Mouse (Mus musculus) kidney, adult 11 months (tissue): ENCODE data around the gene Srgap2.
"Not testable (repeated sequence)": the region's sequence is repeated elsewhere in the genome, so short reads cannot be mapped to it uniquely, and the experiment has no call there.

Source experiments
- DNase-seq: peaks from one replicate; pipeline ENCODE4 v3.0.0; 2022

Srgap2 gene

DNA sequence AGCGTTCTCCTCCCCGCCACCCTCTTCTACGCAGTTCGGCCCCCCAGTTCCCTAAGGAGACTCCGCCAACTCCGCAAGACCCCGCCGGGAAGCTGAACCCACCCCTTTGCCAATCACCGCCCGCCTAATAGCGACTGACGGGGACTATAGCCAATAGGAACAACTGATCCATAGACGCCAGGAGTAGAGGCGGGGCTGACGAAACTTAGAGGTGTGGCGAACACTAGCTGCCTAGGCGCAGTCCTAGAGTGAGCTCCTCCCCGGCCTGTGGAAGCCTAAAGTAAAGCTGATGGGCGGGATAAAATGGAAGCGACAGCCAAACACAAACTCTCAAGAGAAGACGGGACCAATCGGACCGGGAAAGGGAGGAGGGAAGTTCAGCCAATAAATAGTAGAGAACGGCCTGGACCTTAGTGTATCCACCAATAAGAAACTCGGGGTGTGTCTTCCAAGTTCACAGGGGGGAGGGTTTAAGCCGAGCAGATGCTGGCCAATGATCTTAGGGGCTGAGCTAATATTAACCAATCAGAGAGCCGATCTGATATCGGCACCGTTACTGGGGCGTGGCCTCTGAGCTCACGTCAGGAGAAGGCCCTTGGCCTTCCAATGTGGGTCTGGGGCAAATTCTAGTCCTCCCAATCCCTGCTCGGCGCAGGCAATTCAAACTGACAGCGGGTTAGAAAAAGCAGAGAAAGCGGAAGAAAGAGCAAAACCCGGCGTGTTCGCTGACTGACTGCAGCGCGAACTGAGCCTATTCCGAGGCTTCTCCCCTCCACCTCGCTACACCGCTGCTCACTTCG is at the start of gene Srgap2, which contains the start of gene Fam72a:
Srgap2 (minus strand) TSS at position 72 of the 800 bp plus-strand sequence.
Fam72a (plus strand) TSS at position 623 of the 800 bp plus-strand sequence.
- peak; percentile 100 for DNase-seq

DNA sequence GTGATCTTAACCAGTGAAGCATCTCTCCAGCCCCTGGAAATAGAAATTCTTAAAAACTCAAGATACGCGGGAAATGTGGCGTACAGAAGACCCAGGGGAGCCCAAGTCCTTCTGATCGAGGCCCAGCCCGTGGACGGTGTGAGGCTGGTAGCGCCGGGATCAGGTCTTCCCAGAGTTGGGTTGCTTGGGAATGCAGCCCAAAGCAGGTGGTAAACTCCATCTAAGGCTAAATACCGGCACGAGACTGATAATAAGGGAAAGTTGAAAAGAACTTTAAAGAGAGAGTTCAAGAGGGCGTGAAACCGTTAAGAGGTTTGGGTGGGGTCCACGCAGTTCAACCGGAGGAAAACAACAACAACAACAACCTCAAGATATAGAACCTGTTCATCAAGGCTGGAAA is 46.6 kb upstream of the Srgap2 start:
- DNase-seq, result no peak

GRCm38 (mm10) chr1:131570391-131570790 is 43.2 kb upstream of the Srgap2 start:
- DNase-seq, result no peak

DNA sequence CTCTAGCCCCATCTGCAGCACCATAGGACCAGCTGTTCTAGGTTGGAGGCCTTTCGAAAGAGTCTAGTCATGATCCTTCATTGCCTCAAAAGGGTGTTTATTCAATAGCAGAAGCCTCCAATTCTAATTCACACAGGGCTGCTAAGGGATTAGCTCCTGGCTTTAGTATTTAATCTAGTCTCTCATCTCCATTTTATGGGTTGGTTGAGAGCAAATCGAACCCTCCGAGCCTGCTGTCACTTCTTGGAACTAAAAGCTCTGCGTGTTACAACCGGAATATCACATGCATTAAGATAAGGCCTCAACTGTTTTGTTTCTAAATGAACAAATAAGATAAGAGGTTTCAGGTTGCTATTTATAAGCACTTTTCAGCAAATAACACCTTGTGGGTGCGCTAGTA is 42.6 kb upstream of the Srgap2 start:
- DNase-seq, result no peak

DNA sequence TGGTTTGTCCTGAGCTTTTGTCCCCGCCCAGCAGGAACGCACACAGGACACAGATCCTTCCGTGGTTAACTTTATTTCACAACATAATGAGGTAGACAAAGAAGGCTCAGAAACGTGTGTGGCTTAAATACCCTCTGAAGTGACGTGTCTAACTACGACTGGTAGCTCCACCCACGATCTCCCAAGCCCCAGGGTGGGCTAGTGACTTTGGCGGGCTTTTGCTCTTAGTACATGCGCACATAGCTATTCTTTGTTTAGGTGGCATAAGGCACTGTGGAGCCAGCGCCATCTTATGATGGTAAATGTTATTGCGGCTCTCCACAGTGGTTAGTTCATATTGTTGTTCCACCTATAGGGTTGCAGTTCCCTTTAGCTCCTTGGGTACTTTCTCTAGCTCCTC is 38.9 kb upstream of the Srgap2 start:
- DNase-seq, result not testable (repeated sequence)

GRCm38 (mm10) chr1:131562081-131562480 is 34.9 kb upstream of the Srgap2 start:
- DNase-seq, result no peak

GRCm38 (mm10) chr1:131560500-131560899 is 33.3 kb upstream of the Srgap2 start:
- no peak for DNase-seq

GRCm38 (mm10) chr1:131555042-131555812 is 28.1 kb upstream of the Srgap2 start:
- DNase-seq, result peak; percentile 47

- DNase-seq, result no peak
These were observed 26.3 kb upstream of the Srgap2 start for GRCm38 (mm10) chr1:131553428-131553827.

GRCm38 (mm10) chr1:131551956-131552355 is 24.8 kb upstream of the Srgap2 start:
- DNase-seq, result no peak

DNA sequence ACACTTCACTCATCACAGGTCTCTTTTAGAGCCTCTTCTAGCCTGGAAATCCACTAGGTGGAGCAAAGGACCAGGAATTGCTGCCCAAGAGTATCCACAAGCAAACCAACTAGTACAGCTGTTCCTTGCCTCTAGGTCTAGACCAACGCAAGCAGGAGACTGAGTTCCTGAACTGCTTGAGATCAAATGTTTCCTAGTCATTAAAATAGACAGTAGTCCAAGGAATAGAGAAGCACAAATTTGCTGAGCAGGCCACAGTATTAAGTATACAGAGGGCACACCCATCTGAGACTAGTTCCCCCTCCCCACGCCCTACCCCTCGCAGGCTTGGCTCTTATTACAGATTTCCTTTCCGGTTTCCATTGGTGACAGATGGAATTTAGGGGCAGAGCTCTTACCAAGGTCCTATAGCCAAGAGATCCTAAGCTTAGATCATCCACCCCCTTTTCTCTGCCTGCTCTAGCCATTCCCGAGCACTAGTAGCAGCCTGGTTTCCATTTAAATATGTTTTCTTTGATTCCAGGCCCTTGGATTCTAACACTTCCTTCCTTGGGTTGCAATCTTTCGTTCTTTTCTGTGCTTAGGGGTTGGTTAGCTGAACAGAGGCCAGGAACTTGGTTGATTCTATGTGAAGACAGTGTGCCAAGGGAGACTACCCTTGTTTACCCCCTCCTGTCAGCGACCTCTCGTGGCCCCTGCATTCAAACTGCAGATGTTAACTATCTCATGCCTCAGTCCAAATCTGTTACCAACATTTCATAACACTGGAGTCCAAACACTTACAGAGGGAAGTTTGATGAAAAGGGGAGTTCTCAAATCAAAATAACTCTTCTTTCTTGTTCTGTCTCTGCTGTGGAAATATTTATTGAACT is 21.6 kb upstream of the Srgap2 start:
- DNase-seq, result peak; percentile 3

DNA sequence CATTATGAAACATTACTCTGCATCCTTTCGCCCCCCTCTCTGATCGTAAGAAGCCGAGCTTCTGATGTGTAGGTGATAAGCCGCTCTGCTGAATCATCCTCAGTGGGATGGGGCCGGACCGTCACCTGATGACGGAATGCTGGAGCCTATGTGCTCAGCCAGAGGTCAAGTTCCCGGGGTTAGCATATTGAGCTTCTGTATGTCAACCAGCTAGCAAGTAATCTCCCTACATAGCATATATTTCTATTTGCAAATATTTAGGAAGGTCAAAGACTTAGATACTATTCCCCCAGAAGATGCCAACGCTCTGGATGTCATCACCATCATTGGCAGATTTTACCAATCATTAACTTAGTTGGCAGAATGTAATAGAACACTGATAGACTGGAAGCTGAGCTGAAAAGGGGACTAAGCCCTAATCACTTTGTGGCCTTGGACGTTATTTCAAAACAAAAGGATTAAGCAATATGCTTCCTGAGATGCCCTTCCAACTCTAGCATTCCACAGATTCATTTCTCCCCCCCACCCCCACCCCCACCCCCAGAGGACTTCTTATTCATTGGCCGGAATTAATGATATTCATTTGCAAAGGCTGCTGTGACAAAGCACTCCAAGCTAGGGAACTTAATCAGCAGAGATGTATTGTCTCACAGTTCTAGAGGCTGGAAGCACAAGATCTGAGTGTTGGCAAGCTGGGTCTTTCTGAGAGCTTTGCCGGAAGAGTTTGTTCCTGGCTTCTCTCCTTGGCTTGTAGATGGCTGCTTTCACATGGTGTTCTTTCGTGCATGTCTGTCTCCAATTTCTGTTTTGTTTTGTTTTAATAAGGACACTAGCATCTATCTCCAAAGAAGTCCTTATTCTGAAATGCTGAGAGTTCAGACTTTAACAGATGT is 19.9 kb upstream of the Srgap2 start:
- DNase-seq, result no peak

DNA sequence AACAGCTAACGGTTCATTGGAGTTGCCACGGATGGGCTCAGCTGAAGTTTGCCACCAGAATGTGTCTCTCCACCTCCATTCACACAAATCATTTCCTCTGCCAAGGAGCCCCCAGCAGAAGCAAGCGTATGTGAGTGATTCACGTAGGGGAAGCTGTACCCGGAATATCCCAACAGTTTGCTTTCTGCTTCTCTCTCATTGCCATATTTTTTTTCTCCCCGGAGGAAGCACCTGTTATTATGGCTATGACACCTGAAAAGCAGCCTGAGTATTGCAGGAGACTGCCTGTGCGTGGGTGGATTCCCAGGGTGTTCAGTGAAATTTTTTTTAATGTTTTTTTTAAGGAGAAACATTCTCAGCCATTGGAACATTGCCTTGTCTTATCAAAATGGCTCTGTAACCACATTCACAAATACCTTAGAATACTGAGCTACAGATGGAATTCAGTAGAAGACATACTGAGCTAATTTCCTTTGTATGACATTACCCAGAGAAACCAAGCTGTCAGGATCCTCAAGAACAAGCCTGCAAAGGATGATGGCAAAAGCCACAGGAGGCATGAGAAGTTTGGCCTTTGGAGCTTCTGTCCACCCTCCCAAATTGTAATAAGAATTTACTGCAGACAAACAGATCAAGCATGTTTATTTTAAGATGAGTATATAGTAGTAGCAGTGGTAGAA is 16.9 kb upstream of the Srgap2 start:
- DNase-seq, result no peak

DNA sequence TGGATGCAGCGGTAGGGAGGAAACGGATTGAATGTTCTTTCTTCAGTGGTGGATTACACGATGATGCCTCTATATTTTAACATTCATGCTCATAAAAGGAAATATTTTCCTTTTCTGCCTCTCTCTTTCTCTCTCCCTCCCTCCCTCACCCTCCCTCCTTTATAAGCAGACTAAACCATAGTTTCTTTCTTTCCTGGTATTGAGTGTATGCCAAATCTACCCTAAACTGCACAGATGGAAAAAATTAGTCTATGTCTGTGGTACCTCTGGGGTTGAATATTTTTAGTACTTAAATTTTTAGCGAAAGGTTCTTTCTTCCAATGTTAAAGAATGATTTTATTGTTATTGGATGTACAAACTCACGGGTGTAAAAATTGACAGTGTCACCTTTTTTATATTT is 14.8 kb upstream of the Srgap2 start:
- no peak for DNase-seq

- DNase-seq, result no peak
These were observed 14.3 kb upstream of the Srgap2 start for GRCm38 (mm10) chr1:131541431-131541830.

- no peak for DNase-seq
These were observed 13.6 kb upstream of the Srgap2 start for GRCm38 (mm10) chr1:131540795-131541194.

- no peak for DNase-seq
These were observed 12.6 kb upstream of the Srgap2 start for GRCm38 (mm10) chr1:131539771-131540170.

DNA sequence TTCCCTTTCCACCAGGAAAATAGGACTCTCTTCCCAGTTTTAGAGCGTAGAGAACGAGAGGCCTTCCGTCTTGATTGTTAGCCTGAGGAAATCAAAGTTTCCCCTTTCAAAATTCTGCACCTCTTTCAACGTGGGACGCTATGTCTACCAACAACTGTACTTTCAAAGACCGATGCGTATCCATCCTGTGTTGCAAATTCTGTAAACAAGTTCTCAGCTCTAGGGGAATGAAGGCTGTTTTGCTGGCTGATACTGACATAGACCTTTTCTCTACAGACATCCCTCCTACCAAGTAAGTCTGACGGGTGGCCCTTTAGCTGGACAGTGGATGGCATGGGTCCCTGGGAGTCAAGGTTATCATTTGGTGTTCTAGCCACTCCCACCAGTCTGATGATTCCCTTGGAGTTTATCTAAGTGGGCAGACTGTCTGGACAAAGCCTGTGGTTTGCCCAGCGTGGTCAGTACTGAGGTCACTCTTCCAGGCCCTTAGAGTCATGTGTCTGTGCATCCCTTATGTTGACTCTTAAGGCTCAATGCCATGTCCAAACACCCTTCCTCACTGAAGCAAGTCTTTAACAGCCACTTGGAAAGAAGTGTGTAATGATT is 1.5 kb upstream of the Srgap2 start:
- no peak for DNase-seq

DNA sequence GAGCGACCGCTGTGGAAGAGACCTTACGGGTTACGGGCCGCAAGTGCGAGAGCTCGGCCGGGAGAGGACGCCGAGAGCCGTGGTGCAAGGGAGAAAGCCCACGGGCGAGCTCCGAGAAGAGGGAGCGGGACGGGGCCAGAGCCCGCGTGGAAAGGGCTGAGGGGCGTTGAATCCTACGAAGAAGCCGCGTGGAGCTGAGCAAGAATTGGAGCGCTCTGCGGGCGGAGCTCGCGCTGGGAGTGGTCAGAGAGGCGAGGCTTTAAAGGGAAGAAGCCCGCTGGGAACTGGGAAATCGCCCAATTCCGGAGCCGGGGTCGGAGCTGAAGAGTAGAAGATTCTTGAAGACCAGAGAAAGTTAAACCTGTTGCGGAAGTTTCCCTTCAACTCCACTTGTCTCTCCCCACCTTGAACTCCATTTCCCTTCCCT is 942 bp upstream of the Srgap2 start:
- peak; percentile 39 for DNase-seq

- no peak for DNase-seq
These were observed 531 bp downstream of the Srgap2 start for GRCm38 (mm10) chr1:131526371-131527270.
